Comparison of ENCODE assay signal across 13 mouse cellular contexts in the genomic region with DNA sequence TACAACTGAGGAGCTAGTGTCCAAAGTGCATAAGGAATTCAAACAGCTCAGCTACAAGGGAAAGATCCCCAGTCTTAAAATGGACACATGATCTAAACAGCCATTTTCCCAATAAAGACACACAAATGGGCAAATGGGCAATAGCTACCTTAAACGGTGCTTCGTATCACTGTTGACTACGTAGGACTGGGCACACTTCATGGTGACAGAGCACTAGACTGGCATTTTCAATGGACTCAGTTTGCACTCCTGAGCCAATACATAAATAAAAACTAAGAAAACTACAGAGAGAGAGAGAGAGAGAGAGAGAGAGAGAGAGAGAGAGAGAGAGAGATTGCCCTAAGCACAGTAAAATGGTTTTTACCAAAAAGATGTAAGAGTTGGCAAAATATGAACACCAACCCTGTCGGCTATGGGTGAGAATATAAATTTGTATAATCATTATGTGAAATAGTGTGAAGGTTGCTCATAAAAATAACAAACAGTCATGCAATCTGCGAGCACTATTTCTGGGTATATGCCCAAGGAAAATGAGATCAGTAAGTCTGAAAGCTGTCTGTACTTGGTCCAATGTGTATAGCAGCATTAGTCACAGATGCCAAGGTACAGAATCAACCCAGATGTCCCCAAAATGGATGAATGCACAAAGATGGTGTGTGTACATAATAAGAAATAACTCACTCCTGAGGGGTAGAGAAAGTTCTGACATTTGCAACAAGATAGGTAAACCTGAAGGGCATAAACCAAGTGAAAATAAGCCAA.
"Had no signal": no experiment of that assay in that cellular context is flagged by ENCODE, and none has a peak within 500 bp of the region (broad histone marks: within the 10 kb centered on the region; RNA-seq: fewer than 3 reads in every experiment).

No protein-coding gene starts in this region.

- H3K4me3 ChIP-seq: kidney, embryonic 15.5 days; limb, embryonic 15.5 days; liver, embryonic 13.5 days; lung, embryonic 15.5 days; midbrain, embryonic 12.5 days; neural tube, embryonic 12.5 days had no signal

- ATAC-seq: liver, postnatal 0 days had no signal

- H3K36me3 ChIP-seq: kidney, embryonic 15.5 days; limb, embryonic 15.5 days; liver, embryonic 13.5 days; lung, embryonic 15.5 days; midbrain, embryonic 12.5 days; neural tube, embryonic 12.5 days had no signal

- H3K4me1 ChIP-seq: kidney, embryonic 15.5 days; limb, embryonic 15.5 days; liver, embryonic 13.5 days; lung, embryonic 15.5 days; midbrain, embryonic 12.5 days; neural tube, embryonic 12.5 days had no signal

- H3K9me3 ChIP-seq: kidney, embryonic 15.5 days; limb, embryonic 15.5 days; liver, embryonic 13.5 days; lung, embryonic 15.5 days; midbrain, embryonic 12.5 days; neural tube, embryonic 12.5 days had no signal

- H3K9ac ChIP-seq: kidney, embryonic 15.5 days; limb, embryonic 15.5 days; liver, embryonic 13.5 days; liver, postnatal 0 days; lung, embryonic 15.5 days; midbrain, embryonic 12.5 days; neural tube, embryonic 12.5 days had no signal

- H3K27me3 ChIP-seq: kidney, embryonic 15.5 days; limb, embryonic 15.5 days; liver, embryonic 13.5 days; lung, embryonic 15.5 days; midbrain, embryonic 12.5 days; neural tube, embryonic 12.5 days had no signal

- DNase-seq: kidney, postnatal 14 days; layer of hippocampus, adult 9-11 months; layer of hippocampus, postnatal 36 days; liver, embryonic 13.5 days; liver, postnatal 0 days; retina, postnatal 1 day; right cerebral cortex, postnatal 14 days; thymus, postnatal 36 days had no signal

- H3K27ac ChIP-seq: kidney, embryonic 15.5 days; limb, embryonic 15.5 days; liver, embryonic 13.5 days; lung, embryonic 15.5 days; midbrain, embryonic 12.5 days; neural tube, embryonic 12.5 days had no signal

- H3K4me2 ChIP-seq: kidney, embryonic 15.5 days; limb, embryonic 15.5 days; liver, embryonic 13.5 days; lung, embryonic 15.5 days; midbrain, embryonic 12.5 days; neural tube, embryonic 12.5 days had no signal
